In the genomic region with DNA sequence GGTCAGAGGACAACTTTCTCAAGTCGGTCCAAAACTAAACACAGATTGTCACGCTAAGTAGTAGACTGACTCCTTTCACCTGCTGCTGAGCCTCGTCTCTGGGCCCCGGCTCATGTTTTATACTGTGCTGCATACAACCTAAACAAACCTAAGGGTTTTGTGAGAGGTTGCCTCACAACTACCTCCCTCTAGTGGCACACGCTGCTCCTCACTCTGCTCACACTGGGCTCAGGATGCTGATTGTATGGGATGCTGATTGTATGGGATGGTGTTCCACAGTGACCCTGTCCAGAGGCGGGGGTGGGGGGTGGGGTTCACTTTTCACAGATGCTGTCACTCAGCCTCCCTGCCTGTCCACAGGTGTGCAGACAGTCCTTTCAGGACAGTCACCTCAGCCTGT, we compare ENCODE assay signal across 15 mouse cellular contexts. TPM values are rescaled to one million over a fixed set of nuclear protein-coding genes. Genes with fewer than 3 reads are reported as not detected.
DNase-seq lines count a peak whose midpoint lies in the region; ATAC-seq and TF ChIP-seq lines count a peak whose summit lies in the region.
"Had no signal": no experiment of that assay in that cellular context is flagged by ENCODE, and none has a peak within 500 bp of the region (broad histone marks: within the 10 kb centered on the region; RNA-seq: fewer than 3 reads in every experiment).

No protein-coding gene starts in this region.

- H3K27ac ChIP-seq in kidney, postnatal 0 days: no peak overlapping the region
- H3K27ac ChIP-seq in midbrain, embryonic 14.5 days (replicated peaks; ENCODE audit: low read depth, low read length): no peak overlapping the region
- H3K27ac ChIP-seq in midbrain, embryonic 11.5 days (ENCODE audit: low read depth, low read length): no peak overlapping the region
- no peak overlapping the region for H3K27ac ChIP-seq in embryonic fibroblast, embryonic 13.5 days (ENCODE audit: insufficient read depth, low read length)
- H3K27ac ChIP-seq: embryonic facial prominence, embryonic 13.5 days; hindbrain, embryonic 15.5 days; liver, embryonic 15.5 days; midbrain, embryonic 15.5 days had no signal

- peak; percentile 44; the same call in 1 of the 2 replicates for TF ChIP-seq CTCF in kidney, postnatal 0 days (IDR thresholded peaks at IDR 0.05; ENCODE audit: low read depth)
- peak; percentile 63; the same call in 1 of the 2 replicates for TF ChIP-seq CTCF in embryonic fibroblast, embryonic 13.5 days (IDR thresholded peaks at IDR 0.05; ENCODE audit: borderline replicate concordance, insufficient read depth, low read length)

- no peak overlapping the region for H3K9ac ChIP-seq in kidney, postnatal 0 days (ENCODE audit: low read depth, low read length)
- H3K9ac ChIP-seq in midbrain, embryonic 14.5 days (replicated peaks; ENCODE audit: low read length): no peak overlapping the region
- H3K9ac ChIP-seq in midbrain, embryonic 11.5 days (ENCODE audit: low read length): no peak overlapping the region
- H3K9ac ChIP-seq: hindbrain, embryonic 15.5 days; liver, embryonic 15.5 days; midbrain, embryonic 15.5 days had no signal

- H3K4me2 ChIP-seq in kidney, postnatal 0 days (ENCODE audit: low read length): no peak overlapping the region
- H3K4me2 ChIP-seq in midbrain, embryonic 14.5 days (ENCODE audit: low read length): no peak overlapping the region
- H3K4me2 ChIP-seq in midbrain, embryonic 11.5 days: no peak overlapping the region
- H3K4me2 ChIP-seq: embryonic facial prominence, embryonic 13.5 days; hindbrain, embryonic 15.5 days; liver, embryonic 15.5 days; midbrain, embryonic 15.5 days had no signal

- no peaks in the 10 kb centered on the region for H3K9me3 ChIP-seq in kidney, postnatal 0 days (replicated peaks; ENCODE audit: low read length)
- no peaks in the 10 kb centered on the region for H3K9me3 ChIP-seq in midbrain, embryonic 14.5 days (ENCODE audit: control insufficient read depth, low read length)
- no peaks in the 10 kb centered on the region for H3K9me3 ChIP-seq in midbrain, embryonic 11.5 days (ENCODE audit: control insufficient read depth, low read length)
- H3K9me3 ChIP-seq: embryonic facial prominence, embryonic 13.5 days; hindbrain, embryonic 15.5 days; liver, embryonic 15.5 days; midbrain, embryonic 15.5 days had no signal

- 67% methylated on average over 6 of the region's 6 CpGs for WGBS in kidney, postnatal 0 days
- WGBS in midbrain, embryonic 14.5 days: 64% methylated on average over 6 of the region's 6 CpGs
- WGBS in midbrain, embryonic 11.5 days: 73% methylated on average over 6 of the region's 6 CpGs

- peaks cover 16% of the 10 kb centered on the region for H3K4me1 ChIP-seq in kidney, postnatal 0 days (replicated peaks; ENCODE audit: insufficient read depth, low read length)
- H3K4me1 ChIP-seq in midbrain, embryonic 14.5 days (ENCODE audit: control insufficient read depth, insufficient read depth, low read length): 0 out of 2 replicates have a peak, but pooled peaks cover 4% of the 10 kb centered on the region
- 0 out of 2 replicates have a peak, but pooled peaks cover 3% of the 10 kb centered on the region for H3K4me1 ChIP-seq in midbrain, embryonic 11.5 days (ENCODE audit: control insufficient read depth, insufficient read depth, low read length)
- no peaks in the 10 kb centered on the region for H3K4me1 ChIP-seq in embryonic fibroblast, embryonic 13.5 days (ENCODE audit: control insufficient read depth, insufficient read depth, low read length)

- no peak overlapping the region for H3K4me3 ChIP-seq in kidney, postnatal 0 days (replicated peaks; ENCODE audit: low read depth, low read length)
- no peak overlapping the region for H3K4me3 ChIP-seq in midbrain, embryonic 14.5 days (replicated peaks; ENCODE audit: low read depth, low read length)
- H3K4me3 ChIP-seq in midbrain, embryonic 11.5 days (ENCODE audit: low read depth, low read length): no peak overlapping the region
- H3K4me3 ChIP-seq in embryonic fibroblast, embryonic 13.5 days (ENCODE audit: insufficient read depth, low read length): no peak overlapping the region
- H3K4me3 ChIP-seq: embryonic facial prominence, embryonic 13.5 days; hindbrain, embryonic 15.5 days; liver, embryonic 15.5 days; midbrain, embryonic 15.5 days had no signal

- DNase-seq in cerebellum, adult 9-11 months: peak; percentile 16
- DNase-seq in cerebellum, adult 18-20 months: no peak
- DNase-seq in kidney, postnatal 0 days (ENCODE audit: low spot score): no peak
- DNase-seq in kidney, postnatal 4 days: no peak
- DNase-seq in midbrain, embryonic 14.5 days: peak; percentile 32
- no peak for DNase-seq in midbrain, embryonic 11.5 days (ENCODE audit: low spot score, missing footprints)
- DNase-seq in T-cell, adult 2 months (ENCODE audit: low spot score): no peak
- DNase-seq: gastrocnemius, postnatal 25 days; retina, postnatal 1 day; thymus, adult 2 months had no signal

- H3K36me3 ChIP-seq in kidney, postnatal 0 days (ENCODE audit: insufficient read depth, low read length): peaks cover 17% of the 10 kb centered on the region
- no peaks in the 10 kb centered on the region for H3K36me3 ChIP-seq in midbrain, embryonic 14.5 days (ENCODE audit: control insufficient read depth, insufficient read depth, low read length)
- no peaks in the 10 kb centered on the region; the same call in 1 of the 2 replicates for H3K36me3 ChIP-seq in midbrain, embryonic 11.5 days (ENCODE audit: control insufficient read depth, insufficient read depth, low read length)
- H3K36me3 ChIP-seq: hindbrain, embryonic 15.5 days; midbrain, embryonic 15.5 days had no signal

- TF ChIP-seq POLR2A in embryonic fibroblast, embryonic 13.5 days (IDR thresholded peaks at IDR 0.05; ENCODE audit: low read depth, low read length): no peak

- H3K27me3 ChIP-seq in kidney, postnatal 0 days (ENCODE audit: insufficient read depth, low read length): no peaks in the 10 kb centered on the region
- H3K27me3 ChIP-seq in midbrain, embryonic 14.5 days (ENCODE audit: control insufficient read depth, insufficient read depth, low read length): no peaks in the 10 kb centered on the region
- H3K27me3 ChIP-seq in midbrain, embryonic 11.5 days (ENCODE audit: control insufficient read depth, insufficient read depth, low read length): no peaks in the 10 kb centered on the region
- H3K27me3 ChIP-seq: embryonic facial prominence, embryonic 13.5 days; hindbrain, embryonic 15.5 days; liver, embryonic 15.5 days; midbrain, embryonic 15.5 days had no signal

- no peak for ATAC-seq in kidney, postnatal 0 days (replicated peaks; ENCODE audit: low FRiP score, low read depth)
- no peak for ATAC-seq in midbrain, embryonic 14.5 days (ENCODE audit: low FRiP score, low TSS enrichment)
- ATAC-seq in midbrain, embryonic 11.5 days (ENCODE audit: low FRiP score): no peak
- ATAC-seq: midbrain, embryonic 15.5 days had no signal

RNA-seq across cellular contexts. Expression of a gene that starts 8.6 kb away (rescaled TPM):
- polyA plus RNA-seq in kidney, postnatal 0 days (2015; fragmentation: Nextera tagmentation; extraction: Ambion mirVana): 38.4 and 38.9 TPM in 2 replicates
- 3.7 and 6.3 TPM in 2 replicates for polyA plus RNA-seq in midbrain, embryonic 14.5 days (2014; fragmentation: Nextera tagmentation; extraction: Ambion mirVana)
- polyA plus RNA-seq in midbrain, embryonic 11.5 days (2014; fragmentation: Nextera tagmentation; extraction: Ambion mirVana): 11.7 TPM in 2 replicates
- polyA plus RNA-seq in embryonic fibroblast, embryonic 13.5 days (2011; ENCODE audit: insufficient read length, low read depth, missing spikeins): 13.7 and 17.2 TPM in 2 replicates

RNA-seq across cellular contexts. Expression of a gene that starts 40.3 kb away (rescaled TPM):
- 14.6 and 16.6 TPM in 2 replicates for polyA plus RNA-seq in kidney, postnatal 0 days (2015; fragmentation: Nextera tagmentation; extraction: Ambion mirVana)
- 16.9 and 25.4 TPM in 2 replicates for polyA plus RNA-seq in midbrain, embryonic 14.5 days (2014; fragmentation: Nextera tagmentation; extraction: Ambion mirVana)
- polyA plus RNA-seq in midbrain, embryonic 11.5 days (2014; fragmentation: Nextera tagmentation; extraction: Ambion mirVana): 17.8 and 18.9 TPM in 2 replicates
- 39.5 and 45.1 TPM in 2 replicates for polyA plus RNA-seq in embryonic fibroblast, embryonic 13.5 days (2011; ENCODE audit: insufficient read length, low read depth, missing spikeins)

RNA-seq across cellular contexts. Expression of a gene that starts 40.6 kb away (rescaled TPM):
- polyA plus RNA-seq in kidney, postnatal 0 days (2015; fragmentation: Nextera tagmentation; extraction: Ambion mirVana): 4.2 and 5.0 TPM in 2 replicates
- 26.4 and 26.9 TPM in 2 replicates for polyA plus RNA-seq in midbrain, embryonic 14.5 days (2014; fragmentation: Nextera tagmentation; extraction: Ambion mirVana)
- 19.2 and 20.2 TPM in 2 replicates for polyA plus RNA-seq in midbrain, embryonic 11.5 days (2014; fragmentation: Nextera tagmentation; extraction: Ambion mirVana)
- polyA plus RNA-seq in embryonic fibroblast, embryonic 13.5 days (2011; ENCODE audit: insufficient read length, low read depth, missing spikeins): 11.8 and 13.2 TPM in 2 replicates

RNA-seq across cellular contexts. Expression of a gene that starts 51.0 kb away (rescaled TPM):
- polyA plus RNA-seq in kidney, postnatal 0 days (2015; fragmentation: Nextera tagmentation; extraction: Ambion mirVana): 73.1 and 77.2 TPM in 2 replicates
- polyA plus RNA-seq in midbrain, embryonic 14.5 days (2014; fragmentation: Nextera tagmentation; extraction: Ambion mirVana): 122 and 133 TPM in 2 replicates
- polyA plus RNA-seq in midbrain, embryonic 11.5 days (2014; fragmentation: Nextera tagmentation; extraction: Ambion mirVana): 82.7 and 83.6 TPM in 2 replicates
- polyA plus RNA-seq in embryonic fibroblast, embryonic 13.5 days (2011; ENCODE audit: insufficient read length, low read depth, missing spikeins): 15.5 and 30.0 TPM in 2 replicates

RNA-seq across cellular contexts. Expression of a gene that starts 51.3 kb away (rescaled TPM):
- 0.14 and 0.24 TPM in 2 replicates for polyA plus RNA-seq in kidney, postnatal 0 days (2015; fragmentation: Nextera tagmentation; extraction: Ambion mirVana)
- 21.8 and 24.7 TPM in 2 replicates for polyA plus RNA-seq in midbrain, embryonic 14.5 days (2014; fragmentation: Nextera tagmentation; extraction: Ambion mirVana)
- 11.5 and 12.7 TPM in 2 replicates for polyA plus RNA-seq in midbrain, embryonic 11.5 days (2014; fragmentation: Nextera tagmentation; extraction: Ambion mirVana)
- polyA plus RNA-seq in embryonic fibroblast, embryonic 13.5 days (2011; ENCODE audit: insufficient read length, low read depth, missing spikeins): 0.12 and 0.23 TPM in 2 replicates

Comparison
In these comparisons a context has a peak if more than half of its experiments do, and no peak if none do; other contexts are left out.
1. DNase-seq: peak in cerebellum, adult 9-11 months (single experiment) and midbrain, embryonic 14.5 days (single experiment); none in cerebellum, adult 18-20 months (0 of 2), kidney, postnatal 0 days (single experiment), kidney, postnatal 4 days (0 of 2), midbrain, embryonic 11.5 days (single experiment) and T-cell, adult 2 months (single experiment).